Mouse (Mus musculus): Measurements from ENCODE around the gene Mdga2.

DNA sequence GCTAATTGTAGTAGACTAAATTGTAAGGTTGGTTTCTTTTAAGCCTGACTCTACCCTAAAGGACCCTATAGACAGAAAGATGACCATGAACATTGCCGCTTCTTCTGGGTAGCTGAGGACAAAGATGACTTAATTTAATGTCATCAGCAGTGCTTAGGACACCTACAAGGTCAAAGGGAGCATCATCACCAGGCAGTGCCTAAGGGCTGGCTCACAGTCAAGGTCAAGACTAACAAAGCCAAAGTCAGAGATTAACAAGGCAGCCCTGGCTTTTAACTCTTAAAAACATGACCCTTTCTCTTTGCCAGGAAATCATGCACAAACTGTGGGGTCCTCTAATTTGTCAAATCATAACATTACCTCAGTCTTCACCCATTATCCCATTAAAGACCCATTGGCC lies 657.0 kb downstream of the Mdga2 start:
- TF ChIP-seq TAL1 (IDR thresholded peaks at IDR 0.05; ENCODE audit: low read length) (no peak), GATA1 (IDR thresholded peaks at IDR 0.05; ENCODE audit: low read length) (no peak)

All from erythroblast, embryonic 14.5 days (primary cell).